Mouse (Mus musculus): ENCODE measurements around the gene Gxylt2.

DNA sequence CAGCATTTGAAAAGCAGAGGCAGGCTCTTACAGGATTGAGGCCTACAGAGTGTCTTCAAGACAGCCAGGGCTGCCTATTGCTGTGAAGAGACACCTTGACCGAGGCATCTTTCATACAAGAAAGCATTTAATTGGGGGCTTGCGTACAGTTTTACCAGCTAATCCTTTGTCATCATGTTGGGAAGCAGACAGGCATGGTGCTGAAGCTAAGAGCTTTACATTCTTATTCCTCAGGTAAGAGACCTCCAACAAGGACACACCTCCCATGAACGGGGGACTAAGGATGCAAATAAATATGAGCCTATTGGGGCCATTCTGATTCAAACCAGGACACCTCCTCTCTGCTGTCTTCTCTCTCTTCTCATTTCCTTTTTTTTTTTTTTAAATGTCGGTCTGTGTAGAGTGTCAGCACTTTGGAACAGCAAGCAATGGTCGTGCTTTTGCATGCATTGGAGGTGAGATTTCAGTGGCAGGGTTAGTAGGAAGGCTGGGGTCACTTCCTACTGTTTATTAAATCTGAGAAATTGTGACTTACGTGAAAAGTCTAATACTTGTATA, 103.8 kb downstream of the Gxylt2 start:
- TF ChIP-seq UBTF (IDR thresholded peaks at IDR 0.05; ENCODE audit: low read depth, low read length) (no peak), CTCF (conservative IDR thresholded peaks at IDR 0.05 in 1 of 2, IDR thresholded peaks at IDR 0.05 in 1 of 2; ENCODE audit: low read depth in 2 of 2, low read length in 2 of 2) (no peak), MXI1 (IDR thresholded peaks at IDR 0.05; ENCODE audit: low read depth, low read length) (peak; percentile 78)

Measured in CH12.LX (cell line).